Mouse (Mus musculus) lung, postnatal 14 days (tissue): ENCODE measurements at regions not wholly inside any gene's neighbourhood (a gene's known extent, or its start where the extent isn't known, plus 50 kb on each side); places are given as distances from the start of the nearest gene placed in this dataset.

Experiments used
- DNase-seq: peaks from one replicate; pipeline ENCODE4 v3.0.0; 2021

- DNase-seq, result no peak
Measured at GRCm38 (mm10) chr15:37166744-37167143, 159.2 kb upstream of the Zfp706 start.

- peak; percentile 44 for DNase-seq
Measured at GRCm38 (mm10) chr15:37165887-37166507, 158.4 kb upstream of the Zfp706 start.

GRCm38 (mm10) chr15:37165216-37165615 lies 157.6 kb upstream of the Zfp706 start:
- no peak for DNase-seq

- no peak for DNase-seq
Measured at GRCm38 (mm10) chr15:37164191-37165135, 156.9 kb upstream of the Zfp706 start.

GRCm38 (mm10) chr15:37159956-37160355 lies 152.4 kb upstream of the Zfp706 start:
- no peak for DNase-seq

GRCm38 (mm10) chr15:37159349-37159748 lies 151.8 kb upstream of the Zfp706 start:
- DNase-seq, result peak; percentile 20

- no peak for DNase-seq
Measured at GRCm38 (mm10) chr15:37157386-37157785, 149.8 kb upstream of the Zfp706 start.

GRCm38 (mm10) chr15:37154934-37155333 lies 147.4 kb upstream of the Zfp706 start:
- DNase-seq, result no peak

GRCm38 (mm10) chr15:37153177-37153576 lies 145.6 kb upstream of the Zfp706 start:
- DNase-seq, result no peak

- DNase-seq, result peak; percentile 69
Measured at GRCm38 (mm10) chr15:37135590-37136164, 128.1 kb upstream of the Zfp706 start.

- DNase-seq, result peak; percentile 46
Measured at GRCm38 (mm10) chr15:37134913-37135589, 127.5 kb upstream of the Zfp706 start.

GRCm38 (mm10) chr15:37134386-37134785 lies 126.8 kb upstream of the Zfp706 start:
- no peak for DNase-seq

GRCm38 (mm10) chr15:37133916-37134315 lies 126.3 kb upstream of the Zfp706 start:
- no peak for DNase-seq

GRCm38 (mm10) chr15:37127681-37128080 lies 120.1 kb upstream of the Zfp706 start:
- no peak for DNase-seq

- DNase-seq, result no peak
Measured at GRCm38 (mm10) chr15:37127170-37127569, 119.6 kb upstream of the Zfp706 start.

GRCm38 (mm10) chr15:37125823-37126222 lies 118.2 kb upstream of the Zfp706 start:
- DNase-seq, result no peak

- DNase-seq, result no peak
Measured at GRCm38 (mm10) chr15:37124951-37125350, 117.4 kb upstream of the Zfp706 start.

- DNase-seq, result no peak
Measured at GRCm38 (mm10) chr15:37124299-37124698, 116.7 kb upstream of the Zfp706 start.

GRCm38 (mm10) chr15:37120381-37120780 lies 112.8 kb upstream of the Zfp706 start:
- peak; percentile 94 for DNase-seq

GRCm38 (mm10) chr15:37114119-37114518 lies 106.5 kb upstream of the Zfp706 start:
- DNase-seq, result peak; percentile 83

GRCm38 (mm10) chr15:37110462-37110861 lies 102.9 kb upstream of the Zfp706 start:
- DNase-seq, result no peak

- DNase-seq, result peak; percentile 21
Measured at GRCm38 (mm10) chr15:37102035-37102555, 94.5 kb upstream of the Zfp706 start.

- DNase-seq, result no peak
Measured at GRCm38 (mm10) chr15:37101419-37101818, 93.8 kb upstream of the Zfp706 start.
